Mouse (Mus musculus) adrenal gland, adult (tissue): ENCODE measurements at regions not wholly inside any gene's neighbourhood (a gene's known extent, or its start where the extent isn't known, plus 50 kb on each side); places are given as distances from the start of the nearest gene placed in this dataset.
A peak's percentile ranks its signal among the peaks of the same experiment; 100 is the strongest.

Source experiments
- DNase-seq, 2 experiments: peaks; one replicate each; pipeline ENCODE4 v3.0.0; 2022 to 2023; ENCODE audit warnings: low spot score in 1 of 2; ENCODE audit not compliant: inconsistent age in 2 of 2

- no peak for DNase-seq
Measured at GRCm38 (mm10) chr2:178643841-178644240, 213.5 kb downstream of the Cdh26 start.

- DNase-seq = no peak
Measured at GRCm38 (mm10) chr2:178660071-178660470, 229.7 kb downstream of the Cdh26 start.

GRCm38 (mm10) chr2:178662396-178662795, 232.1 kb downstream of the Cdh26 start:
- DNase-seq = no peak

GRCm38 (mm10) chr2:178664977-178665376, 234.6 kb downstream of the Cdh26 start:
- peak; percentile 39 to 81 for DNase-seq

GRCm38 (mm10) chr2:178668451-178668850, 238.1 kb downstream of the Cdh26 start:
- DNase-seq = no peak

GRCm38 (mm10) chr2:178670952-178671351, 240.6 kb downstream of the Cdh26 start:
- no peak for DNase-seq

GRCm38 (mm10) chr2:178673621-178674020, 243.3 kb downstream of the Cdh26 start:
- DNase-seq = peak; percentile 41 to 62

GRCm38 (mm10) chr2:178674621-178675020, 244.3 kb downstream of the Cdh26 start:
- no peak for DNase-seq

- no peak for DNase-seq
Measured at GRCm38 (mm10) chr2:178676970-178677369, 246.6 kb downstream of the Cdh26 start.

GRCm38 (mm10) chr2:178680368-178680767, 250.0 kb downstream of the Cdh26 start:
- peak; percentile 34 to 79 for DNase-seq

- DNase-seq = peak in 1 of 2 experiments; percentile 19
Measured at GRCm38 (mm10) chr2:178684026-178684958, 254.0 kb downstream of the Cdh26 start.

GRCm38 (mm10) chr2:178685211-178685610, 254.9 kb downstream of the Cdh26 start:
- no peak for DNase-seq

- no peak for DNase-seq
Measured at GRCm38 (mm10) chr2:178686167-178686601, 255.9 kb downstream of the Cdh26 start.

GRCm38 (mm10) chr2:178688586-178688985, 258.3 kb downstream of the Cdh26 start:
- peak in 1 of 2 experiments; percentile 44 for DNase-seq

GRCm38 (mm10) chr2:178691190-178691864, 261.0 kb downstream of the Cdh26 start:
- DNase-seq = peak; percentile 41 to 76

- DNase-seq = no peak
Measured at GRCm38 (mm10) chr2:178691865-178692228, 261.5 kb downstream of the Cdh26 start.

GRCm38 (mm10) chr2:178692231-178692630, 261.9 kb downstream of the Cdh26 start:
- DNase-seq = no peak

GRCm38 (mm10) chr2:178698648-178699047, 268.3 kb downstream of the Cdh26 start:
- DNase-seq = no peak

- DNase-seq = no peak
Measured at GRCm38 (mm10) chr2:178700825-178701224, 270.5 kb downstream of the Cdh26 start.

GRCm38 (mm10) chr2:178704510-178704909, 274.2 kb downstream of the Cdh26 start:
- DNase-seq = no peak

GRCm38 (mm10) chr2:178708649-178709048, 278.3 kb downstream of the Cdh26 start:
- no peak for DNase-seq
